Mouse (Mus musculus) erythroblast, embryonic 14.5 days (primary cell): Measurements from ENCODE around the gene Ptges3l.
"Not testable (repeated sequence)": the region's sequence is repeated elsewhere in the genome, so short reads cannot be mapped to it uniquely, and the experiment has no call there.

Source experiments
- GATA1 ChIP-seq: IDR thresholded peaks from 2 replicates; pipeline ENCODE4 v1.6.1; 2012; ENCODE audit warnings: low read length, inconsistent platforms, mixed read lengths
- TAL1 ChIP-seq: IDR thresholded peaks from 3 replicates; pipeline ENCODE4 v1.6.1; 2012; ENCODE audit warnings: low read length, inconsistent platforms, mixed read lengths

DNA sequence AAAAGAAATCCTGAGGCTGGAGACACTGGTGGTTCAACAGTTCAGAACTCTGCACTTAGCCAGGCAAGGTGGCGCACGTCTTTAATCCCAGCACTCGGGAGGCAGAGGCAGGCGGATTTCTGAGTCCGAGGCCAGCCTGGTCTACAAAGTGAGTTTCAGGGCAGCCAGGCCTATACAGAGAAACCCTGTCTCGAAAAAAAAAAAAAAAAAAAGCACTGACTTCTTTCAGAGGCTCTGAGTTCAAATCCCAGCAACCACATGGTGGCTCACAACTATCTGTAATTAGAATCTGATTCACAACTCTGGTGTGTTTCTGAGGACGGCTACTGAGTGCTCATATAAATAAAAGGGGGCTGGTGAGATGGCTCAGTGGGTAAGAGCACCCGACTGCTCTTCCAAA, 21.7 kb upstream of the Ptges3l start:
- TF ChIP-seq GATA1, TAL1: not testable (repeated sequence)
